Mouse (Mus musculus): Measurements from ENCODE around the gene Plekha6.

DNA sequence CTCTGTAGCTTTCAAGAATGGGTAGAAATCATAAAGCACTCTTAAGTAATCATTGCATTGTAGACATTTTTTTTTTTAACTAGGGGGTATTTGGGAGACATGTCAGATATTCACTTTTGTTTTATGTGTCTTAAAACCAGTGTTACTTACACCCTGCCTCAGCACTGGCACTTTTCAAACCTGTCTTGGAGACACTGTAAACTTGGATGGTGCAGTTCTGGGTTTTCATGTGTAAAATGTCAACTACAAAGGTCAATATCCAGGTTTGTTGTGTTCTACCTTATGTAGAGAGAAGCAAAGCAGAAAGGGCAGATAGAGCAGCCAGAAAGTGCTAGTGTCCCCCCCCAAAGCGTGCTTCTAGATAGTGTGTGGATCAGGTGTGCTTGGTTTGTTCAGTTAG, 25.6 kb upstream of the Plekha6 start:
- TF ChIP-seq POLR2A (IDR thresholded peaks at IDR 0.05; ENCODE audit: insufficient read length, low read depth), result no peak
- TF ChIP-seq MYOG (IDR thresholded peaks at IDR 0.05; ENCODE audit: control insufficient read depth in 1 of 3, insufficient read depth in 1 of 3, insufficient read length in 2 of 3, low read depth in 2 of 3), result no peak
- no peak for TF ChIP-seq TCF3 (IDR thresholded peaks at IDR 0.05; ENCODE audit: insufficient read length, low read depth)
- TF ChIP-seq SRF (IDR thresholded peaks at IDR 0.05; ENCODE audit: control insufficient read depth, insufficient read length, low read depth), result no peak
- TF ChIP-seq TCF12 (IDR thresholded peaks at IDR 0.05; ENCODE audit: insufficient read depth, poor library complexity, severe bottlenecking), result no peak
- TF ChIP-seq USF1 (IDR thresholded peaks at IDR 0.05; ENCODE audit: low read depth), result no peak

Data from myocyte (in vitro differentiated cells).